Mouse (Mus musculus) thymus, postnatal 10 days (tissue): ENCODE data around the gene Cavin1.

Source experiments
- DNase-seq, 2 experiments: peaks; one replicate each; pipeline ENCODE4 v3.0.0; 2021; ENCODE audit warnings: low spot score in 2 of 2

The Cavin1 gene

DNA sequence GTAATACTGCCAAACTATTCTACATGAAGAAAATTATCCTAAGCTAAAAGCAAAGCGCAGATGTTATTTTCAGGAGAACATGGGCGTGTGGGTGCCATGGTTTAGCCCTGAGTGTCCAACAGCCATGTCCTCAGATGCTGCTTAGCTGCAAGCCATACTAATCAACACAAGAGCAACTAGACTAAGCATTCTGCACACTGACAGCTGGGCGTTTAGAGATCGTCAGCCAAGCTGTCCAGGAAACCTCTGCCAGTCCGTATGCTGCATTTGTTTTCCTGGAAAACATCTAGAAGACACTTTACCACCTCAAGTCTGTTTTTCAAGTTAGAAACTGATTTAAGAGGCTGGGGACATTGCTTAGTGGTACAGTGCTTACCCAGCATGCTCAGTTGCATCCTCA lies 56.3 kb downstream of the Cavin1 start:
- no peak for DNase-seq

DNA sequence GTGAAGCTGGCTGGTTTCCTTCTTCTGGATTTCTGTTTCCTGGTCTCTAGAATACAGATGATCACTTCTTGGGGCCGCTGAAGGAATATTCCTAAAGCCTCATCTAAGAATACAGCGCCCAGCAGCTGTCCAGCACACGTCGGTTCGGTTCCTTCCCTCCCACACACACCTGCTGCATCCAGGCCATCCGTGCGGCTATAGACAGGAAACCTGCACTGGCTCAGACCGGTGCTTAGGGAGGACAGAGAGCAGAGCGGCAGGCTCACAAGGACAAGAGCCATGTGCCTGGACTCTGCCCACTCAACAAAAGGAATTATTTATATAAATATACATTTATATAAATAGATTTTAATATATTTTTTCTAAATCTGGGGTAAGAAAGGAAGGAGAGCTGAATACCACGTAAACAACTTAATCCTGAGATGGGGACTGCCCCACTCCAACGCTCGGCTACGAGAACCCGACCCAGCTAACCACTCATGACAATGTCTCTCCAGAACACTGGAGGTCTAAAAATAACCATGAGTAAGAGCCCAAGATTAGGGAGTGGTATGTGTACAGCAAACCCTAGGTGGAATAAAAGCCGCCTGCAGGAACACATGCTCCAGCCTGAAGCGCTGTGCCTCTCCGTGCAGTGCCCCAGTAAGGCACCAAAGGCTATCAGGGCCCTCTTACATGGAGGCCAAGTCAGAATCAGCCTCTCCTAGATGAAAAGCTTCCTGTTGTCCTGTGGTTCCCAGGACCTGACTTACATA lies 58.1 kb downstream of the Cavin1 start:
- DNase-seq: no peak

DNA sequence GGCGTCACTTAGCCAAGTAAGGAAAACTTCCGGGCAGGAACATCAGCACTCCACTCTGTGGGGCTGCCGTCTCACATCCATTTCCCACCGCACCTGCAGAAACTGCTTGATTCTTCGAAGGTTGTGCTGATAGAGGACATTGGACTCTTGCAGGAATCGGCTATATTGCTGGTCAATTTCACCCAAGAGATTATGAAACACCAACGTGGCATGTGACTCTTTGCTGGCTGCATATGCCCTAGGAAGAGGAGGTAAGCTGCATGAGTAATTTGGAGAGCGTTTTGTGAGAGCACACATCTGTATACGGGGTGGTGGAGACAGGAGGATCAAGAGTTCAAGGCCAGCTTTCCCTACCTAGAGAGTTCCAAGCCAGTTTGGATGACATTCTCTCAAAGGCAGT lies 62.1 kb downstream of the Cavin1 start:
- DNase-seq: no peak

DNA sequence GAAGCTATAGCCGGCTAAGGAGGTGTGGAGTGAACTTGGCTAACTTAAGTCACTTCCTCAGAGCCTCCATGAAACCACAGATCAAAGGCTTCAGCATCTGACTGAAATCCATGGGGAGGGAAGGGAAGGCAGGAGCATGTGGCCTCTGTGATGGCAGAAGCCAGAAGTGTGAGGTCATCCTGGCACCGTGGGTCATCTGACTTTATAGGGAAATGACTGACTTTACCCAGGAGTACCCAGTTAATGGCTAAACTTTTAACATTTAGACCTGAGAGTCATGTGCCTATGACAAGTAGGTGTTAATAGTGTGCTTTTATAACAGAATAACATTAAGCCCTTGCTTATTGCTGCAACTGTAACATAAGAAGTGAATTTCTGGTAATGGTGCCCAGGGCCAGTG lies 62.6 kb downstream of the Cavin1 start:
- DNase-seq: no peak

DNA sequence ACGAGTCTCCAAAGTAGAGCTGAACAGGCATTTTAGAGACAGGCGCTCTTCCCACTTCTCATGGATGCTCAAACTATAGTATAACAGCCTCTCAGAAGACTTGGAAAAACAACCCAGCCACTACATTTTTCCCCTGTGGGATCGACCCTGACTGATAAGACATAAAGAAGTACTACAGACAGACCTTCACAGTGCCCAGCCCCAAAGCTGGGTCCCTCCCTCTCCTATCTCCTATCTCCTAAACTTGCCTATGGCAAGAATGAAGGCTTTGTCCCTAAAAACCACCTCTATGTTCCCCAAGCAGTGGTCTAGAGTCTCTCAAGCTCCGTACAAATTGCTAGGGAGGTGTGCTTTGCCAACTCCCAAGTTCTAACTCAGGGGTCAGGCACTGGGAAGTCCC lies 63.8 kb downstream of the Cavin1 start:
- no peak for DNase-seq
